8 mouse cellular contexts compared by ENCODE assay signal in the genomic region with DNA sequence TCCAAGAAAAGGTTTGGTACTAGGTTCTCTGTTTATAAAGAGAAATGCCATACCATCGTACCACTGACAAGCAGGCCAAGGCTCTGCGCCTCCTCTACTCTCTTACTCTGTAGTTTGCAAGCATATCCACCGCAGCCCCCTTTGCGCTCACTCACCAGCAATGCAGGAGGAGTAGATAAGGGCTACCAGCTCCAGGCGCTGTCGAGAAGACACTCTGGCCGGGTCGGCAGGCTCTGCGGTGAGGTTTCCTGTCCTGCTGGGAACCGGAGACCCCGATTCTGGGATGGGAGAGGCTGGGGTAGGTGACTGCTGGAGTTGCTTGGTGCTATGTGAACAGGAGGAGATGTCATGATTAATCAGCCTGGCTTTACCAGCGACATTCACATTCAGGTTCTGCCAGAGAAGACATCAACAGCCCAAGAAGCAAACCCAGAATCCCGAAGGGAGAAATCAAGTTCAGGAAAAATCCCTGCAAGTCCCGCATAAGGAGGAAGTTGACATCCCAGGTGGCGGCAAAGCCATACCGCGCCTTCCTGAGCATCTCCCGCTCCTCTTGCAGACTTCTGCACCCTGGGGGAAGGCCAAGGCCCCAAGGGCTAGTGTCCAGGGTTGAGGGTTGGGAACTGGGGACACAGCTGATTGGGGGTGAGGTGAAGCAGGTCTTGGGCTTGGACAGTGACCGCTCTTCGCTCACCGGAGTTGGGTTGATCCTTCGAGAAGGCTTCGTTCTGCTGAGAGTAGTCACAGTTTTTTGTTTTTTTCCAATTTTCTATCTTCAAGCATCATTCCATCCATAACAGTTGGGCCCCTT.
DNase-seq lines count a peak whose midpoint lies in the region; ATAC-seq and TF ChIP-seq lines count a peak whose summit lies in the region.

No protein-coding gene starts in this region.

- H3K4me1 ChIP-seq in heart, embryonic 12.5 days (replicated peaks): peaks cover 27% of the 10 kb centered on the region
- peaks cover 27% of the 10 kb centered on the region for H3K4me1 ChIP-seq in limb, embryonic 14.5 days (ENCODE audit: control insufficient read depth, insufficient read depth, low read length)
- peaks cover 39% of the 10 kb centered on the region for H3K4me1 ChIP-seq in neural tube, embryonic 15.5 days

- no peak for TF ChIP-seq POLR2A in limb, embryonic 14.5 days (IDR thresholded peaks at IDR 0.05; ENCODE audit: borderline replicate concordance, extremely low read depth, insufficient read depth, insufficient read length)

- peaks cover 38% of the 10 kb centered on the region for H3K36me3 ChIP-seq in heart, embryonic 12.5 days
- H3K36me3 ChIP-seq in limb, embryonic 14.5 days (ENCODE audit: control insufficient read depth, insufficient read depth, low read length): peaks cover 41% of the 10 kb centered on the region
- peaks cover 36% of the 10 kb centered on the region for H3K36me3 ChIP-seq in neural tube, embryonic 15.5 days

- H3K9ac ChIP-seq in heart, embryonic 12.5 days: peak overlapping the region; percentile 96
- peak overlapping the region; percentile 86 for H3K9ac ChIP-seq in limb, embryonic 14.5 days (ENCODE audit: low read depth, low read length, severe bottlenecking)
- H3K9ac ChIP-seq in neural tube, embryonic 15.5 days (replicated peaks): peak overlapping the region; percentile 91

- peak overlapping the region; percentile 88 for H3K4me3 ChIP-seq in heart, embryonic 12.5 days
- peak overlapping the region; percentile 89 for H3K4me3 ChIP-seq in limb, embryonic 14.5 days (replicated peaks; ENCODE audit: low read length)
- H3K4me3 ChIP-seq in neural tube, embryonic 15.5 days (replicated peaks): peak overlapping the region; percentile 95

- H3K9me3 ChIP-seq in heart, embryonic 12.5 days (replicated peaks): no peaks in the 10 kb centered on the region
- H3K9me3 ChIP-seq in limb, embryonic 14.5 days (ENCODE audit: control insufficient read depth, low read length): no peaks in the 10 kb centered on the region
- no peaks in the 10 kb centered on the region for H3K9me3 ChIP-seq in neural tube, embryonic 15.5 days (replicated peaks)

- peak overlapping the region; percentile 98; the same call in 1 of the 2 replicates for H3K27ac ChIP-seq in heart, embryonic 12.5 days (ENCODE audit: poor library complexity, severe bottlenecking)
- no peak overlapping the region for H3K27ac ChIP-seq in limb, embryonic 14.5 days (replicated peaks; ENCODE audit: low read depth, low read length)
- H3K27ac ChIP-seq in neural tube, embryonic 15.5 days (replicated peaks): peak overlapping the region; percentile 96; the same call in 1 of the 2 replicates

- DNase-seq in right cerebral cortex, postnatal 25 days: peak; percentile 23
- no peak for DNase-seq in right cerebral cortex, postnatal 14 days
- peak; percentile 25 to 26 for DNase-seq in cerebellum, postnatal 36 days
- DNase-seq in limb, embryonic 14.5 days (ENCODE audit: low spot score): no peak
- DNase-seq in gastrocnemius, postnatal 25 days: no peak
- DNase-seq in right cerebral cortex, postnatal 36 days (ENCODE audit: low spot score in 2 of 2): no peak

- H3K27me3 ChIP-seq in heart, embryonic 12.5 days (replicated peaks): no peaks in the 10 kb centered on the region
- H3K27me3 ChIP-seq in limb, embryonic 14.5 days (ENCODE audit: control insufficient read depth, insufficient read depth, low read length): no peaks in the 10 kb centered on the region
- no peaks in the 10 kb centered on the region for H3K27me3 ChIP-seq in neural tube, embryonic 15.5 days (replicated peaks)

- ATAC-seq in heart, embryonic 12.5 days (ENCODE audit: insufficient number of reproducible peaks, low FRiP score): no peak
- ATAC-seq in limb, embryonic 14.5 days (ENCODE audit: low FRiP score, low read depth): no peak
- no peak for ATAC-seq in neural tube, embryonic 15.5 days (ENCODE audit: low FRiP score)

- 2% methylated on average over 23 of the region's 23 CpGs for WGBS in heart, embryonic 12.5 days
- WGBS in limb, embryonic 14.5 days: 7% methylated on average over 23 of the region's 23 CpGs
- WGBS in neural tube, embryonic 15.5 days: 11% methylated on average over 23 of the region's 23 CpGs

- peak overlapping the region; percentile 98 for H3K4me2 ChIP-seq in heart, embryonic 12.5 days
- H3K4me2 ChIP-seq in limb, embryonic 14.5 days (replicated peaks; ENCODE audit: low read depth, low read length, severe bottlenecking): peak overlapping the region; percentile 96
- H3K4me2 ChIP-seq in neural tube, embryonic 15.5 days: peak overlapping the region; percentile 98

Comparison
In these comparisons a context has a peak if more than half of its experiments do, and no peak if none do; other contexts are left out.
1. DNase-seq: peak in right cerebral cortex, postnatal 25 days (single experiment) and cerebellum, postnatal 36 days (2 of 2); none in right cerebral cortex, postnatal 14 days (single experiment), limb, embryonic 14.5 days (single experiment), gastrocnemius, postnatal 25 days (single experiment) and right cerebral cortex, postnatal 36 days (0 of 2).
2. Peak in every context shown above with its lines, with median percentiles within 50 percentile points of each other: H3K4me2 ChIP-seq, H3K4me3 ChIP-seq and H3K9ac ChIP-seq.